Mouse (Mus musculus): ENCODE results near the gene Gripap1. TPM values are rescaled to one million over a fixed set of nuclear protein-coding genes. Genes with fewer than 3 reads are reported as not detected.

Gripap1 gene
- total RNA-seq (2015; ENCODE audit: low replicate concordance) (146 and 177 TPM in 2 replicates), total RNA-seq (2017; ENCODE audit: low replicate concordance) (200 and 207 TPM in 2 replicates)

DNA sequence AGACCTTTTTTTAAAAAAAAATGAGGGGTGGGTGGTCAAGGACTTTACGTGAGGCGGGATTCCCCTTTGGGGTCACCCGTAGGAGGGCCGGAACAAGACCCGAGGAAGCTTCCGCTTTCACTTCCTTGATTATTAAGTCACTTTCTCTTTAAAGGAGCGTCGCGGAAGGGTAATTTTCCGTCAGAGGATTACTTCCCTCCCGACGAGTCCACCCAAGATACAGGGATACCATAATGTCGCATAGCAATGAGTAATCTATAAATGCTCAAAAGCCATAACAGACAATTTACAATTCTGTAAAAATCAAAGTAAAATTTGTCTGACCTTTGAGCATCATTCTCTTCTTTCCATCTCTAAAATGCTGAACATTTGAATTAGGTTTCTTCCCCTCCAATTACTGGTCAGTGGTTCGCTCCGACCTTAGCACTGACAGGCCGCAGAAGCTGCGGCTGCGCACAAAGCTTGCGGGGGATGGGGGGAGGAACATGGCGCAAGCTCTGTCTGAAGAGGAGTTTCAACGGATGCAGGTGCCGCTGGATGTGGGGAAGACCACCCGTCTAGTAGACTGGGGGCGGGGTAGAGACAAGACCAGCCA, at the start of gene Gripap1:
TSS of gene Gripap1 (plus strand) at position 224 of the 595 bp plus-strand sequence.
- peak; percentile 97 for ATAC-seq (replicated peaks; ENCODE audit: low FRiP score, poor library complexity, severe bottlenecking)

DNA sequence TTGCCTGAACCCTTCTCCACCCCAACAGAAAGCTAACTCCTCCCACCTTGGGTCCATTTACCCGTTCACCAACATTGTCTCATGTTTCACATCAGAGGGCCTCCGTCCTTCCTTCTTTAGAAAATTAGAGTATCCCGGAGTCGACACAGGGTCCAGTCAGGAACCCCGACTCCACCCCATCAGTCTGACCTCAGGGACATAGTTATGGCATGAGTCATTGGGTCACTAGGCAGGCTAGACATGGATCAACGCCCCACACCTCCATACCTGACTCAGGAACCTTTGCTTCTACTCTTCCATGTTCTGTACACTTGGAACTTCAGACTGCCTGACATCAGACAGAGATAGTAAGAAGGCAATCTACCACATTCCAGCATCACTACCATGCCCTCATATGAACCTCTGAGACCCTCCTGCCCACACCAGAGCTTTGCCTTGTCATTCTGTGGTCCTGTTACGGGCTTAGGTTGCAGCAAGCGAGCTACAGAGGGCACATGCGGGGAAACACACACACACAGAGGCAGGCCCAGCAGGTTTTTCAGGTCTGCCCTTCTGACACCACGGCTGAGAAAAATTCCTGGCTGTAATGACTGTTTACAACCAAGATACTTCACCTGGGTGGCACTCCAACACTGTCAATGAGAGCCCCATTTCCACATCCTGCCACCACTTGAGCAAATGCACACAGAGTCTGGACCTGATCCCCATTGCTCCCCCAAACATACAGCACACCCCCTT, 49.3 kb upstream of the Gripap1 start:
- ATAC-seq (replicated peaks; ENCODE audit: low FRiP score, poor library complexity, severe bottlenecking), result no peak

DNA sequence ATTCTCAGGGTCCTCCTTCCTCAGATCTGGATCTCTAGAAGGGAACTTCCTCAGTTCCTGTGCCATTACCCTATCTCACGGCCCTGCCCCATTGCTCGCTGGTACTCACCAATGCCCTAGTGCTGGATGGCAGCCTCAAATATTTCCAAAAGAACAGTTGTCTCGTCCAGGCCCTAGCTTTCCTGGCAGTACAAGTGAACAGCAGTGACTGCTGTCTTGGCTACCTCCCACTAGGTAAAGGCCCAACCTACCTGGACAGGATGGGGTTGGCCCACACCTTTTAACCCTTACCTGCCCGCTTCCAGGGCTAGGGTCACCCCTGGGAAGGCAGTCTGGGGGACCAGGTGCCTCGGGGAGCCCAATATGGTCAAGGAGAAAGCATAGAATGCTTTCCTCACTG, 48.5 kb upstream of the Gripap1 start:
- ATAC-seq (replicated peaks; ENCODE audit: low FRiP score, poor library complexity, severe bottlenecking), result no peak

DNA sequence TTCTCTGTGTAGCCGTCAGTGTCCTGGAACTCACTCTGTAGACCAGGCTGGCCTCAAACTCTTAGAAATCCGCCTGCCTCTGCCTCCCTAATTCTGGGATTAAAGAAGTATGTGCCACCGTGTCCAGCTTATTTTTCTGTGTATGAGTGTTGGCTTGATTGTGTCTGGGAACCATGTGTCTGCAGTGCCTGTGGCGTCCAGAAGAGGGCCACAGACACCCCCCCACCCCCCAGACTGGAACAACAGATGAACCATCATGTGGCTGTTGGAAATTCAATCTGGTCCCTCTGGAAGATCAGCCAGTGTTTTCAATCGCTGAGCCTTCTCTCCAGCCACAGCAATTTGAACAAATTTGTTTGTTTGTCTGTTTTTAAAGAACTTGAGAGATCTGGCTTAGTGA, 46.1 kb upstream of the Gripap1 start:
- peak; percentile 35; the same call in 1 of the 2 replicates for ATAC-seq (replicated peaks; ENCODE audit: low FRiP score, poor library complexity, severe bottlenecking)

DNA sequence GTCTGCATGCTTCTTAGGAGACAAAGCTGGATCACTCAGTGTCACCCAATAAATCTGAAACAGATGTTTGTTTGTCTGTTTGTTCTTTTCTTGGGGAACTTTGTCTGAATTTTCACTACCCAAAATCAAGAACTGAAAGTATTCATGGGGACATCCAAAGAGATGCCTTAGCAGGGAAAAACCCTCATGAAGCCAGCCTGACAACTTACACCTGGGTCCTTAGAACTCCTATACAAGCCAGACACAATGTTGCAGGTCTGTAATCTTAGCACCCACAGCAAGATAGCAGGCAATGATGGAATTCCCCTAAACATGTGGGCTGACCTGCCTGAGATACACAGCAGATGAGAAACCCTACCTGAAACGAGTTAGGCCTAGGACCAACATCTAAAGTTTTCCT, 44.6 kb upstream of the Gripap1 start:
- ATAC-seq (replicated peaks; ENCODE audit: low FRiP score, poor library complexity, severe bottlenecking), result no peak

DNA sequence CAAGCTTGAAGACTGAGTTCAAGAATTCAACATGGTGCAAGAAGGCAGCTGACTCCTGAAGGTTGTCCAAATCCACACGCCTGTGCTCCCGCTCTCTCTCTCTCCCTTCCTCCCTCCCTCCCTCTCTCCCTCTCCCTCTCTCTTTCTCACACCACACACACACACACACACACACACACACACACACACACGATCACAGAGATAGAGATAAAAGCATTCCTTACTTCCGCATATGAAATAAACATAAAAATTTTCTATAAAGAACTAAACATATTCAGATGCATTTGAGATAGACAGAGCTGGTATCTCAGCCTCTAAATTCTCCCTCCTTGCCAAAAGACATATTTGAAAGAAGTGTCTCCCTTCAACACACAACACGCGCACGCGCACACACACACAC, 44.1 kb upstream of the Gripap1 start:
- ATAC-seq (replicated peaks; ENCODE audit: low FRiP score, poor library complexity, severe bottlenecking), result no peak

DNA sequence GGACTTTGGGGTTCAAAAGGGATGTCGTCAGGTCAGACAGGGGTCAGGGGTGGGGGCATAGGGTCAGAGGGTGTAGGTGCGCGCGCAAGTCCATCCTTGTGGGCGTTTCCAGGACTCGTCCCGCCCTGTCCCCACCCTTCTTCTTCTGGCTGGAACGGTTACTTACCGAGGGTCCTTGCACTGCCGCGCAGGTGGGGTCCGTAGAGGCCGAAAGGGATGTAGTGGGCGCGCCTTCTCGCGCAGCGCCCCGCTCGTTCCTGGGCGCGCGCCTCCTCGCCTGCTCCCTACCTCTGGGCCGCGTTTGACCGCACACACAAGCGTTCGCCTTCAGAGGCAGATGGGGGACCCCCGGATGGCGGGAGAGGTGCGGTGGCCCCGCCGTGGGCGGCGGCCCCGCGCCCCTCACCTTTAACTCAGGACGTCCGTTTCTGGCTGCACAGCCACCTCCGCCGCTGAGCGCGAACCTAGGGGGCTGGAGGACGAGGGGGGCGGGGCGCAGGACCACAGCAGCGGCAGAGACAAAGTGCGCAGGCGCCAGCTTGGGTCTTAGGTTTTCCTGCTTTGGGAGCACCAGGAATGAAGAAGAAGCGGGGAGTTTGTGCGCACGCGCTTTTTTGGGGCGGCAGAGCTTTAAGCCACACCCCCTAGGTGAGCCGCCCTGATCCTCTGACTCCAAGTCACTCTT, 39.0 kb upstream of the Gripap1 start, which contains the start of gene Ccdc120:
TSS of gene Ccdc120 (minus strand) at position 474 of the 685 bp plus-strand sequence.
- ATAC-seq (replicated peaks; ENCODE audit: low FRiP score, poor library complexity, severe bottlenecking), result no peak

DNA sequence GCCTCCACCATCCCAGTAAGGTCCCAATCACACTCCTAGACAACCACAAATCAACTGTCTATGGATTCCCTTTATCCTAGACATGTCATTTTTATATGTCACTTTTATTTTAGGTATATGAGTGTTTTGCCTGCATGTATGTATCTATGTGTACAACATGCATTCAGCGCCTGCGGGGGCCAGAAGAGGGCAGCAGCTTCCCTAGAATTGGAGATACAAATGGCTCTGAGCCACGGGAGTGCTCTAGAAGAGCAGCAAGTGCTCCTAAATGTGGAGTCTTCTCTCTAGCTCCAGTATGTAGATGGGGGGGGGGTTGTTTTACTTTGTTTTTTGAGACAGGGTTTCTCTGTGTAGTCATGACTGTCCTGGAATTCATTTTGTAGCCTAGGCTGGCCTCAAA, 35.9 kb upstream of the Gripap1 start:
- peak; percentile 88 for ATAC-seq (replicated peaks; ENCODE audit: low FRiP score, poor library complexity, severe bottlenecking)

DNA sequence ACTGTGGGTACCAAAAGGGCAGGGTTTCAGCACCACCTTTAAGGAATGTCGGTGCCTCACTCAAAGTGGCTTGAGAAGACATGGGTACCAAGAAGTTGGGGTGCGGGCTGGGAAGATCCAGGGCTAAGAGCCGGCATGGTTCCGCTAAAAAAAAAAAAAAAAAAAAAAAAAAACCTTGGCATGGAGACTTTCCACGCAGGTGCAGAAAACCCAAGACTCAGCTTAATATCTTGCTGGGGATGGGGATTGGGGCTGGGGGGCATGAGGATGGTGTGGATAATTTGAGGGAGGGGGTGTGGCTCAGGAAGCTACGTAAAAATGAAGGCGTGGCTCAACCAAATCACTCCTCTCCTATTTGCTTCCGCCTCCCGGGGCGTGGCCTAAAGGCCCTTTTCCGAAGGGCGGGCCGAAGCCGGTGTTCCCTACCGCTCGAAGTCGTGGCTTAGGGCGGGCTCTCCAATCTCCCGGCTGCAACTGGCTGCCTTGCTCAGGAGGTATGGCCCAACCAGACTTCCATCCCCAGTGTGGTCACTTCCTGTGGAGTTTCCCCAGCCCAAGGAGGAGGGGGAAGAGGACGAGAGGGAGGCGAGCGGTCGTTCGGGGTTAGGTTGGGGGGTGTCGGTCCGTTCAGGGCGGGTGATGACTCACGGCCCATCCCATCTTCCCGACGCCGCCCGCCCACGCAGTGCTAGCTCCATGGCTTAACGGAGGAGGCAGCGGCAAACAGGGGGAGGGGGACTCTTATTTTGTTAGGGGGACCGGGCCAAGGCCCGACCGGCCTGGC, 27.2 kb upstream of the Gripap1 start, which contains the start of gene Tfe3:
TSS of gene Tfe3 (plus strand) at position 424 of the 784 bp plus-strand sequence.
- ATAC-seq (replicated peaks; ENCODE audit: low FRiP score, poor library complexity, severe bottlenecking), result peak; percentile 94

DNA sequence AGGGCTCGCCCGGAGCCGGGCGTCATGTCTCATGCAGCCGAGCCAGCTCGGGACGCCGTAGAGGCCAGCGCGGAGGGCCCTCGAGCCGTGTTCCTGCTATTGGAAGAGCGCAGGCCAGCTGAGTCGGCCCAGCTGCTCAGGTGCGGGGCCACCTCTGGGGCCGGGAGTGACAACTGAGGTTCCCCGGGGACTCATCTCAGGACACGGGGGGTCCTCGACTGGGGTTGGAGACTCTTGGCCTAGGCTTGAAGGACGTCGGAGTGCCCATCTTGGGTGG, 26.7 kb upstream of the Gripap1 start:
- peak; percentile 60 for ATAC-seq (replicated peaks; ENCODE audit: low FRiP score, poor library complexity, severe bottlenecking)

DNA sequence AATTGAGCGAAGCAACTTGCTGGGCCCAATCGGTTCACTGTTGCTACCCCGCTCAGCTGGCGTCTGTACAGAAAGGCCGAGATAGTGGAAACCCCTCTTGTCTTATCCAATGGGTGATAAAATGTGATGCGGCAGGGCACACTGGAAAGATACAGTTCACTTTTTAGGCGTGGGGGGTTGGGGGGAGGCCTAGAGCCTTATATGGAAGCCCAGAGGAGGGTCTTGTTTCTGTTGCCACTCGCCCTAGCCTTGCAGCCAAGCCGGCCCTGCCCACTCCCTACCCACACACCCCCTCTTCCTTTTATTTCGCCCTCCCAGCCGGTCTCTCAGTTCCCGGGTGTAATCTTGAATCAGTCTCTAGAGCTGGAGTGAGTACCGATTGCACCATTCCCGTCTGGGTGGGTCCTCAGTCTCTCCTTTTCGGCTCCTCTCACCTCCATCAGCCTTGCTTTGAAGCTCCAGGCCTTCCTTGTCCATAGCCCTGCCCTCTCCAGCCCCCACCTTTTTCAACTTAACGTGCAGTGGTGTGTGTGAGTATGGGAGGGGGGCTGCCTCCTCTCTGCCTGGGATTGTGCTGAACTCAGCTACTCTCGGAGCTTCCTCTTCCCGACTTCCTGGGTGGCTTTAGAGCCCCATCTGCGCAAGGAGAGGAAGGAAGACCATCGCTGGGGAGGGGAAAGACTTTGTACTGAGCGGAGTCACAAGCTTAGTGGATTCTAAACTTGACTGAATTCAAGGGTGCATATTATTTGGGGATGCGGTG, 25.8 kb upstream of the Gripap1 start:
- ATAC-seq (replicated peaks; ENCODE audit: low FRiP score, poor library complexity, severe bottlenecking), result no peak

DNA sequence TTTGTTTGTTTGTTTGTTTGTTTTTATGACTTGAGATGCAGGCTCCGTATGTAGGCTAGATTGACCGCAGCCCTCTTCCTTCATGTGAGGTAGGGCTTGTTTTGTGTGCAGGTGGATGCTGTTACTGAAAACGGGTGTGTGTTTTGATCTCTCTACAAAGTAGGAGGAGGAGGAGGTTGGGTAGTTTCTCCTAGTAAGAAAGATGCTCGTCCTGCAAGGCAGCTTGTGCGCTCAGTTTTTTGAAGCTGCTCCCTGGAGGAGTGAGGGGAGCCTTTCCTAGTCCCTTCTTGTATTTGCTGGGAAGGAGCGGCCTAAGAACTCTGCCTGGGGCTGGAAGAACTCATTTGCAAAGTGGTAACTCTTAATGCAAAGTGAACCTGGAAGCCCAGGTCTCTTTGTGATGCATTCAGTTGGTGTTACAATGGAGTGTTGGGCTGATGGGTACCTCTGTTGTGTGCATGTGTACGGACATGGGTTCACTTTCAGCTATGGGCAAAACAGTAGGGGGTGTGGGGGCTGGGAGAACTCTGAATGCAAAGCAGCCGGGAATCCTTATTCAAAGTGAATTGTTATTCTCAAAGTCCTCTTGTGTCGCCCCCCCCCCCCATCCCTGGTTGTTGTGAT, 24.8 kb upstream of the Gripap1 start:
- ATAC-seq (replicated peaks; ENCODE audit: low FRiP score, poor library complexity, severe bottlenecking), result no peak

DNA sequence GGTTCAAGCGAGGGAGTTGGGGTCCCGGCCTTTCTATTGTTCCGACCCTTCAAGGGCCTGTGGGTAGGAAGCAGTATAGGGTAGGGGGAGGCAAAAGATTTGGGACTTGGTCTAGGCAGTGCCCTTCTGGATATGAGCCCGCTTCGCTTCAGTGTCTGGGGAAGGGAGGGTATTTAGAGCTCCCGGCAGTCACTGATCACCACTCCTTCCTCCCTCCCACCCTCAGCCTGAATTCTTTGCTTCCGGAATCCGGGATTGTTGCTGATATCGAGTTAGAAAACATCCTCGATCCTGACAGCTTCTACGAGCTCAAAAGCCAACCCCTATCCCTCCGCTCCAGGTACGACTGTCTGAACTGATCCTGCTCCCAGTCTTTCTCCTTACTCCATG, 24.3 kb upstream of the Gripap1 start:
- no peak for ATAC-seq (replicated peaks; ENCODE audit: low FRiP score, poor library complexity, severe bottlenecking)

DNA sequence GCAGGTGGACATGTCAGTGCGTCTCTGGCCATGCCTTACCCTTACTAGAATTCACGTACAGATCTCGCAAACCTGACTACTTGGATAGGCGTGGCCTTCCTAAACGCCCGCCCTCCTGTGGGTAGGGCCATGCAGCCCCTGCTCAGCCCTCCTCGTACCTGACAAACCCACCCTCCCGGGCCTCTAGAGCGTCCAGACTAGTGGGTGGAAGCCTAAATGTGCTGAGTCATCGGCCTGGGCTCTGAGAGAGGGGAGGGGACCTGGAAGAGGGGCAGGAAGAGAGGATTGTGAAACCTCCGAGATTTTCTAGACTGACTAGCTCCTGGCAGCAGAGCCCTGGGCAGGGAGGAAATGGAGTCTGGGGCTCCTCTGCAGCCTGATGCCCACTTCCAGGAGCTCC, 23.8 kb upstream of the Gripap1 start:
- ATAC-seq (replicated peaks; ENCODE audit: low FRiP score, poor library complexity, severe bottlenecking), result no peak

DNA sequence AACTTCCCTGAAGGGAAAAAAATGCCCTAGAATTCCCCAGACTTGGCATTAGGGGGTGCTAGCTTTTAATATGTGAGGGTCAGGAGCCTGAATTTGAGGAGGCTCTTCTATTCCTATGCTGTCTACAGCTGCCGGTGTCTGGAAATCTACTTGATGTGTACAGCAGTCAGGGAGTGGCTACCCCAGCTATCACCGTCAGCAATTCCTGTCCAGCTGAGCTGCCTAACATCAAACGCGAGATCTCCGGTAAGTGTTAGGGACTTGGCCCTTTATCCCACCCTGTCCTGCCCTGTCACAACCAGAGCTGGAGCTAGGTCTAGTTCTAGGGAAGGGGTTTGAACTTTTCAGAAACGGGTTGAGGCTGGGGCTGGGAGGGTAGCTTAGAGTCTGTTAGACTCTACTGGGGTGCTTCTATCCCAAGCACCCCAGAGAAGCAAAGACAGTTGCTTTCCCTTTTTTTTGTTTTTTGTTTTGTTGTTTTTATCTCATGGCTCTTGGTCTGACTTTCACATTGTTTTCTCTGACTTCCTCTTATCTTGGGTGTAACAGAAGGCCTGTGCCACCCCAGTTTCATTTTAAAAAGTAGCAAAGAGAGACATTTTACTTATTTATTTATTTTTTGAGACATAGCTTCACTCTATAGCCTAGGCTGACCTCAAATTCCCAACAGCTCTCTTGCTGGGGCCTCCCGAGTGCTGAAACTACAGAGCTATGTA, 20.1 kb upstream of the Gripap1 start:
- peak; percentile 58; the same call in 1 of the 2 replicates for ATAC-seq (replicated peaks; ENCODE audit: low FRiP score, poor library complexity, severe bottlenecking)

DNA sequence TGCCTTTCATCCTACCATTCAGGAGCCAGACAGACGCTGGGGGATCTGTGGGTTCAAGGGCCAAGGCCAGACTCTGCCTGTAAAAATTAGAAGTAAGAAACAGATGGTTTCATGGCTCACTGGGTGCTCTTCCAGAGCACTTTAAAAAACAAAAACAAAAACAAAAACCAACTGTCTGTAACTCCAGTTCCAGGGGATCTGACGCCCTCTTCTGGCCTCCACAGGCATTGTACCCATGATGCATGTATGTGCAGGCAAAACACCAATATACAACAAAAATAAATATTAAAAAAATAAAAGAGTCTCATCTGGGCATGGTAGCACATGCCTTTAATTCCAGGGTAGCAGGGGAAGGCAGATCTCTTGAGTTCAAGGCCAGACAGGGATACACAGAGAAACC, 16.8 kb upstream of the Gripap1 start:
- no peak for ATAC-seq (replicated peaks; ENCODE audit: low FRiP score, poor library complexity, severe bottlenecking)

DNA sequence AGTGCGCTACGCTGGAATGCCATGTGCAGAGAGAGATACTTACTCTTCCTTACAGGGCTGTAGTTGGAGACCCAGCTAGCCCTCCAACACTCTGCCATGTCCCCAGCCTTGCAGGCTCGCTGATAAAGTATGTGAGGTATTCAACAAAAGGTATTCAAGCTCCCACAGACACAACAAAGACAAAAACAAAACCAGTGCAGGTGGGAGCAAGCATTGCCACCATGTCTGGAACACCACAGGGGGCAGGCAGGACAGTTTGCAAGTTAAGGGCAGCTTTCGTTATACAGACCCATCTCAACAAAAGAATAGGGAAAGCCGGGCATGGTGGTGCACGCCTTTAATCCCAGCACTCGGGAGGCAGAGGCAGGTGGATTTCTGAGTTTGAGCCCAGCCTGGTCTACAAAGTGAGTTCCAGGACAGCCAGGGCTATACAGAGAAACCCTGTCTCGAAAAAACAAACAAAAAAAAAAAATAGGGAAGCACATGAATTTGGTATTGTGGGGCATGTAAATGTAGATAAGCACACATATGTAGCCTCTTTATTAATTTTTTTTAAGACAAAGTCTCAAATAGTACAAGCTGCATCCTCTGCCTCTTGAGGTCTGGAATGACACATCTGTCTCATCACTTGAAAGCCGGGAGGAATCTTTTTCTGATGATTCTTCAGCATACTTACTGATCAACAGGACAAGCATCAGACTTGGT, 13.9 kb upstream of the Gripap1 start:
- ATAC-seq (replicated peaks; ENCODE audit: low FRiP score, poor library complexity, severe bottlenecking), result no peak

Measured in erythroblast, adult 5-6 weeks (primary cell).